Mouse (Mus musculus) MEL (cell line): ENCODE measurements around the gene Gab3. TPM values are rescaled to one million over a fixed set of nuclear protein-coding genes. Genes with fewer than 3 reads are reported as not detected.
"Not testable (repeated sequence)": the region's sequence is repeated elsewhere in the genome, so short reads cannot be mapped to it uniquely, and the experiment has no call there.

Source experiments
- DNase-seq: peaks from one replicate; pipeline ENCODE4 v3.0.0; 2011; ENCODE audit warnings: low read depth, low spot score
- H3K27ac ChIP-seq: 2 replicates; pipeline ENCODE4 v1.5.1; 2012; ENCODE audit warnings: low read depth, mild to moderate bottlenecking, control low read depth, low read length, moderate library complexity; ENCODE audit not compliant: control insufficient read depth
- H3K27me3 ChIP-seq, 2 experiments: fragments of 150-350 bp in 1 of 2; sonication (generic) in 1 of 2; 2 replicates each; pipeline ENCODE4 v1.6.1; 2012; ENCODE audit warnings: low read length in 2 of 2, mild to moderate bottlenecking in 2 of 2, improper control_type of control experiment in 1 of 2, moderate library complexity in 1 of 2; ENCODE audit not compliant: insufficient read depth in 2 of 2, control insufficient read depth in 1 of 2
- H3K36me3 ChIP-seq, 2 experiments: 2 replicates each; pipeline ENCODE4 v1.6.1; 2012 to 2014; ENCODE audit warnings: low read length in 2 of 2, improper control_type of control experiment in 1 of 2, inconsistent platforms in 1 of 2, mild to moderate bottlenecking in 1 of 2; ENCODE audit not compliant: insufficient read depth in 2 of 2, control insufficient read depth in 1 of 2
- H3K4me1 ChIP-seq, 2 experiments: fragments of 150-350 bp in 1 of 2; sonication (generic) in 1 of 2; 2 replicates each; pipeline ENCODE4 v1.6.1; 2012; ENCODE audit warnings: low read length in 2 of 2, improper control_type of control experiment in 1 of 2, mild to moderate bottlenecking in 1 of 2; ENCODE audit not compliant: insufficient read depth in 2 of 2, control insufficient read depth in 1 of 2
- H3K4me3 ChIP-seq, 2 experiments: fragments of 150-350 bp in 1 of 2; sonication (generic) in 1 of 2; 2 replicates each; pipeline ENCODE4 v1.5.1; 2012; ENCODE audit warnings: low read depth in 2 of 2, low read length in 2 of 2, mild to moderate bottlenecking in 2 of 2, moderate library complexity in 2 of 2, control low read depth in 1 of 2, improper control_type of control experiment in 1 of 2; ENCODE audit not compliant: control insufficient read depth in 1 of 2, insufficient read depth in 1 of 2
- H3K79me2 ChIP-seq: 2 replicates; pipeline ENCODE4 v1.6.1; 2012; ENCODE audit warnings: mild to moderate bottlenecking, low read length, moderate library complexity; ENCODE audit not compliant: control insufficient read depth, poor library complexity, insufficient read depth
- H3K9ac ChIP-seq: 2 replicates; pipeline ENCODE4 v1.6.1; 2012; ENCODE audit warnings: low read depth, mild to moderate bottlenecking, control low read depth, low read length, moderate library complexity; ENCODE audit not compliant: control insufficient read depth, poor library complexity, severe bottlenecking
- H3K9me3 ChIP-seq: fragments of 150-350 bp; sonication (generic); replicated peaks from 2 replicates; pipeline ENCODE4 v1.6.1; 2012; ENCODE audit warnings: mild to moderate bottlenecking, low read length, improper control_type of control experiment, moderate library complexity; ENCODE audit not compliant: insufficient read depth
- BHLHE40 ChIP-seq: IDR thresholded peaks from 2 replicates; pipeline ENCODE4 v1.6.1; 2012; ENCODE audit warnings: low read depth, mild to moderate bottlenecking, inconsistent platforms, low read length, improper control_type of control experiment, borderline replicate concordance
- CHD2 ChIP-seq: IDR thresholded peaks from 2 replicates; pipeline ENCODE4 v1.6.1; 2011; ENCODE audit warnings: low read length, improper control_type of control experiment
- CTCF ChIP-seq, 3 experiments: IDR thresholded peaks in 2 of 3; conservative IDR thresholded peaks in 1 of 3; 2 replicates each; pipeline ENCODE4 v1.5.1; 2011 to 2012; ENCODE audit warnings: low read length in 3 of 3, low read depth in 2 of 3, mild to moderate bottlenecking in 2 of 3, improper control_type of control experiment in 1 of 3, inconsistent platforms in 1 of 3, mixed read lengths in 1 of 3, moderate library complexity in 1 of 3; ENCODE audit not compliant: control insufficient read depth in 1 of 3, insufficient read depth in 1 of 3, poor library complexity in 1 of 3, severe bottlenecking in 1 of 3
- EP300 ChIP-seq, 2 experiments: IDR thresholded peaks; 2 replicates each; pipeline ENCODE4 v1.6.1; 2011; ENCODE audit warnings: improper control_type of control experiment in 2 of 2, low read length in 2 of 2, low read depth in 1 of 2, mild to moderate bottlenecking in 1 of 2
- GABPA ChIP-seq: IDR thresholded peaks from 2 replicates; pipeline ENCODE4 v1.6.1; 2012; ENCODE audit warnings: low read depth, mild to moderate bottlenecking, inconsistent platforms, low read length, improper control_type of control experiment, moderate library complexity
- GATA1 ChIP-seq: IDR thresholded peaks from 2 replicates; pipeline ENCODE4 v1.6.1; 2011; ENCODE audit warnings: low read depth, low read length, improper control_type of control experiment
- HCFC1 ChIP-seq: IDR thresholded peaks from 2 replicates; pipeline ENCODE4 v1.6.1; 2012; ENCODE audit warnings: low read depth, mild to moderate bottlenecking, inconsistent platforms, low read length, improper control_type of control experiment, moderate library complexity
- KAT2A ChIP-seq: conservative IDR thresholded peaks from 2 replicates; pipeline ENCODE4 v1.6.1; 2012; ENCODE audit warnings: low read depth, low read length, improper control_type of control experiment, inconsistent platforms
- MAX ChIP-seq: IDR thresholded peaks from 2 replicates; pipeline ENCODE4 v1.6.1; 2011; ENCODE audit warnings: low read length, improper control_type of control experiment
- MYC ChIP-seq: IDR thresholded peaks from 2 replicates; pipeline ENCODE4 v1.6.1; 2011; ENCODE audit warnings: low read depth, mild to moderate bottlenecking, low read length, improper control_type of control experiment, moderate library complexity
- POLR2AphosphoS2 ChIP-seq: IDR thresholded peaks from 2 replicates; pipeline ENCODE4 v1.6.1; 2011; ENCODE audit warnings: low read length, improper control_type of control experiment
- POLR2AphosphoS5 ChIP-seq: IDR thresholded peaks from 2 replicates; pipeline ENCODE4 v1.6.1; 2012; ENCODE audit warnings: low read depth, borderline replicate concordance, mild to moderate bottlenecking, inconsistent platforms, low read length, moderate library complexity, mixed read lengths
- SMC3 ChIP-seq: IDR thresholded peaks from 2 replicates; pipeline ENCODE4 v1.6.1; 2011; ENCODE audit warnings: low read depth, low read length, improper control_type of control experiment
- TAL1 ChIP-seq: IDR thresholded peaks from 2 replicates; pipeline ENCODE4 v1.6.1; 2012; ENCODE audit warnings: mild to moderate bottlenecking, inconsistent platforms, low read length, moderate library complexity, mixed read lengths
- UBTF ChIP-seq: IDR thresholded peaks from 2 replicates; pipeline ENCODE4 v1.6.1; 2012; ENCODE audit warnings: low read depth, mild to moderate bottlenecking, inconsistent platforms, low read length, improper control_type of control experiment, moderate library complexity, borderline replicate concordance; ENCODE audit not compliant: insufficient read depth
- USF1 ChIP-seq: IDR thresholded peaks from 2 replicates; pipeline ENCODE4 v1.6.1; 2014; ENCODE audit warnings: low read depth, mild to moderate bottlenecking, inconsistent platforms, low read length, improper control_type of control experiment, moderate library complexity
- ZC3H11A ChIP-seq: IDR thresholded peaks from 2 replicates; pipeline ENCODE4 v1.6.1; 2012; ENCODE audit warnings: low read depth, mild to moderate bottlenecking, inconsistent platforms, low read length, improper control_type of control experiment
- ZMIZ1 ChIP-seq: IDR thresholded peaks from 2 replicates; pipeline ENCODE4 v1.6.1; 2012; ENCODE audit warnings: low read depth, mild to moderate bottlenecking, inconsistent platforms, low read length, improper control_type of control experiment, moderate library complexity
- ZNF384 ChIP-seq: IDR thresholded peaks from 2 replicates; pipeline ENCODE4 v1.6.1; 2012; ENCODE audit warnings: low read depth, mild to moderate bottlenecking, inconsistent platforms, low read length, improper control_type of control experiment
- polyA plus RNA-seq, 2 experiments: library from polyadenylated mRNA; stranded (reverse) in 1 of 2; unstranded in 1 of 2; fragments of >175 nt in 1 of 2; fragments of >200 nt in 1 of 2; gene quantifications; 2 replicates each; pipeline versions ENCODE4 v1.2.1 to v1.2.4; 2012; ENCODE audit warnings: low replicate concordance in 2 of 2, low read depth in 1 of 2; ENCODE audit not compliant: insufficient read length in 2 of 2, insufficient read depth in 1 of 2, missing spikeins in 1 of 2
- total RNA-seq: library from RNA; depleted of rRNA; stranded (reverse); fragments of 300-350 nt; gene quantifications from 2 replicates; pipeline ENCODE4 v1.2.3, GENCODE M21; 2012

Gene Gab3
- total and polyA plus RNA-seq, 3 experiments, result 0.23 to 0.70 TPM; not detected in 1

DNA sequence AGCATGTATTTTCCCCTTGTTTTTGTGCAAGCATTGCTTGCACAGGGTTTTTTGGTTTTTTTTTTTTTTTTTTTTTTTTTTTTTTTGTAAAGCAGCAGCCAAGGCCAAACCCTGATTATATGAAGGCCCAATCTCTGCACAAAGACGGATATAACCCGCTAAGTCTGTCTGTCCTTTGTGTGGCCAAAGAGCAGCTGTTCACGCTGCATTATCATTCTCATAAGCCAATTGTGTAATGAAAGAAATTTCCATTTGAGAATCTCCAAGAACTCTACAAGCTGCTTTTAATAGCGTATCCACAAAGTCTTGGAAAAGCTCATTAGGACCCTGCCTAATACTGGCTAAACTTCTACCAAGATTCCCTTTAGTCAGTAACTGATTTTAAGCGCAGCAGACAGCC, 101.5 kb downstream of the Gab3 start:
- no peak for DNase-seq
- no peaks in the 10 kb centered on the region for H3K27me3 ChIP-seq
- no peaks in the 10 kb centered on the region for H3K9me3 ChIP-seq
- H3K36me3 ChIP-seq, result no peaks in the 10 kb centered on the region
- H3K9ac ChIP-seq, result no peak overlapping the region
- no peaks in the 10 kb centered on the region for H3K4me1 ChIP-seq
- no peak overlapping the region for H3K4me3 ChIP-seq
- H3K79me2 ChIP-seq, result no peaks in the 10 kb centered on the region
- H3K27ac ChIP-seq, result no peak overlapping the region
- TF ChIP-seq POLR2AphosphoS2 (no peak), ZNF384 (no peak), HCFC1 (no peak), GABPA (no peak), EP300 (IDR thresholded peaks at IDR 0.05; ENCODE audit: low read depth in 1 of 2, low read length in 2 of 2) (no peak), USF1 (no peak), GATA1 (no peak), BHLHE40 (no peak), TAL1 (no peak), MAX (no peak), POLR2AphosphoS5 (no peak), ZMIZ1 (no peak), MYC (no peak), CHD2 (no peak), KAT2A (no peak), CTCF (IDR thresholded peaks at IDR 0.05 in 2 of 3, conservative IDR thresholded peaks at IDR 0.05 in 1 of 3; ENCODE audit: control insufficient read depth in 1 of 3, insufficient read depth in 1 of 3, low read depth in 2 of 3, low read length in 3 of 3, poor library complexity in 1 of 3, severe bottlenecking in 1 of 3) (no peak), ZC3H11A (no peak), UBTF (no peak)

DNA sequence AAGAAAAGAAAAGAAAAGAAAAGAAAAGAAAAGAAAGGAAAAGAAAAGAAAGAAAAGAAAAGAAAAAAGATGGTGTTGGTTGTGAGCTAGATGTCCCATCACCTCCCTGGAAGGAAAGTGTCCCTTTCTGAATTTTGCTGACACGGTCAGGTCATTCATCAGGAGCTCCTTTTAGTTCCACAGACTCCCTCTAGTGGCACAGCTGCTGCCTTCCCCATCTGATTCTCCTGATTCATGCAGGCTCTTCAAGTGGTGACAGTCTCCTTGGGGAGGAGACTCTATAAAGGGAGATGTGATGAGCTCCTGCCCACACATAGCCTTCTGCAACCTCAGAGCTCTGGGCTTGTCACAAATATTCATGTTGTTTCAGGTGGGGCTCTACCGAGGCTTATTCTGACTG, 122.4 kb downstream of the Gab3 start:
- not testable (repeated sequence) for H3K79me2 ChIP-seq
- TF ChIP-seq SMC3, result peak; percentile 15
- peak in 2 of 3 experiments; percentile 19 to 23; a peak in 3 of 6 replicates for TF ChIP-seq CTCF (IDR thresholded peaks at IDR 0.05 in 2 of 3, conservative IDR thresholded peaks at IDR 0.05 in 1 of 3; ENCODE audit: control insufficient read depth in 1 of 3, insufficient read depth in 1 of 3, low read depth in 2 of 3, low read length in 3 of 3, poor library complexity in 1 of 3, severe bottlenecking in 1 of 3)
- TF ChIP-seq, all 39 proteins: peak for 2; not testable (repeated sequence) for 37
- not testable (repeated sequence) for H3K4me3 ChIP-seq, H3K36me3 ChIP-seq, H3K27me3 ChIP-seq, H3K27ac ChIP-seq, H3K9ac ChIP-seq, H3K9me3 ChIP-seq, H3K4me1 ChIP-seq
- DNase-seq, result peak; percentile 34
